Mouse (Mus musculus): ENCODE results near the gene Anxa2.

DNA sequence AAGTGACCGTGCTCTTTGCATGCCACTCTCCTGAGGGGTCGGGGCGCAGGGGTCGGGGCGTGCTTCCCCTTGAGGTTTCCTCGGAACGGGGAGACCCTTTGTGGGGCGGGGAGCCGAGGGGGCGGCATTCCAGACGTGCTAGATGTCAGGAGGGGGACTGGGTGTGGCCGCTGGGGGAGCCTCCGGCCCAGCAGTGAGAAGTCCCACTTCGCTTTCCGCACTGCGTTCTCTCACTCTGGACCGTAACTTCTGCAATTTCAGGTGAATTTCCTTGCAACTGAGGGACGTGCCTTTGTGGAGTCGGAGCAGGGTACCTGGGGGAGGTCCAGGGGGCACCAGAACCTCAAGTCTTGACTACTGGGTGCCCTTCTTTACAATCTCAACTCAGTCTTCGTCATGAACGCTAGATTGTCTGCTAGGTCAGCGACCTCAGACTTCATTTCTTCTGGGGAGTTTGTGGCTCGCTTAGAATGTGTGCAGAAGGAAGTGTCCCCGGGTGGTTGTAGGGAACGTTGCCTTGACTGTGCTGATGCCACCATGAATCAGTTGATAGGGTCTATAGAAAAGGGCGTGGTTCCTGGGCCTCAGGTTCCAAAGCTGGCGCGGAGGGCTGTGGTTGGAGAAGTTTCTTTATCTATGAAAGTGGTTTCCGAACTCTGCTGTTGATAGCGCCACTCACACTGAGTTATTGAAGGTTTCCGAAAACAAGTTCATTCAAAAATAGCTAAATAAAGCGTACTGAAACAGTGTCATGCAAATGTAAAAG, 664 bp downstream of the Anxa2 start:
- no peak for TF ChIP-seq CTCF (IDR thresholded peaks at IDR 0.05; ENCODE audit: control insufficient read depth, insufficient read depth, insufficient read length)
- TF ChIP-seq MAX (IDR thresholded peaks at IDR 0.05): no peak
